Mouse (Mus musculus): Measurements from ENCODE around the gene Spin1. TPM values are rescaled to one million over a fixed set of nuclear protein-coding genes. Genes with fewer than 3 reads are reported as not detected.

Spin1 gene
- total RNA-seq, 2 experiments from 2014 or later = 165 to 172 TPM

- DNase-seq = no peak
These were observed 37.0 kb downstream of the Spin1 start for GRCm38 (mm10) chr13:51137702-51138031.

GRCm38 (mm10) chr13:51147106-51147505, 46.4 kb downstream of the Spin1 start:
- DNase-seq = no peak

- no peak for DNase-seq
These were observed 52.4 kb downstream of the Spin1 start for GRCm38 (mm10) chr13:51152966-51153669.

GRCm38 (mm10) chr13:51153670-51154030, 53.0 kb downstream of the Spin1 start:
- no peak for DNase-seq

- no peak for DNase-seq
These were observed 54.7 kb downstream of the Spin1 start for GRCm38 (mm10) chr13:51155178-51156013.

- DNase-seq = no peak
These were observed 55.3 kb downstream of the Spin1 start for GRCm38 (mm10) chr13:51156014-51156386.

GRCm38 (mm10) chr13:51157291-51157690, 56.6 kb downstream of the Spin1 start:
- no peak for DNase-seq

- no peak for DNase-seq
These were observed 61.0 kb downstream of the Spin1 start for GRCm38 (mm10) chr13:51161672-51162071.

GRCm38 (mm10) chr13:51162246-51162645, 61.6 kb downstream of the Spin1 start:
- DNase-seq = no peak

- no peak for DNase-seq
These were observed 66.0 kb downstream of the Spin1 start for GRCm38 (mm10) chr13:51166711-51167110.

GRCm38 (mm10) chr13:51170215-51170614, 69.5 kb downstream of the Spin1 start:
- no peak for DNase-seq

- peak; percentile 23 to 36 for DNase-seq
These were observed 70.3 kb downstream of the Spin1 start, which contains the start of gene Nxnl2 for GRCm38 (mm10) chr13:51170691-51171680. Nxnl2 (plus strand) TSS chr13:51171022.

GRCm38 (mm10) chr13:51172601-51173000, 71.9 kb downstream of the Spin1 start:
- DNase-seq = no peak

- no peak for DNase-seq
These were observed 78.3 kb downstream of the Spin1 start for GRCm38 (mm10) chr13:51178932-51179331.

GRCm38 (mm10) chr13:51179362-51179761, 78.7 kb downstream of the Spin1 start:
- DNase-seq = no peak

GRCm38 (mm10) chr13:51182236-51182635, 81.6 kb downstream of the Spin1 start:
- DNase-seq = no peak

GRCm38 (mm10) chr13:51184896-51185295, 84.2 kb downstream of the Spin1 start:
- DNase-seq = no peak

- no peak for DNase-seq
These were observed 89.7 kb downstream of the Spin1 start for GRCm38 (mm10) chr13:51190336-51190735.

GRCm38 (mm10) chr13:51191416-51192140, 90.9 kb downstream of the Spin1 start:
- DNase-seq = no peak

GRCm38 (mm10) chr13:51193893-51194292, 93.2 kb downstream of the Spin1 start:
- no peak for DNase-seq

- no peak for DNase-seq
These were observed 97.0 kb downstream of the Spin1 start for GRCm38 (mm10) chr13:51197699-51198098.

GRCm38 (mm10) chr13:51198186-51198585, 97.5 kb downstream of the Spin1 start:
- peak in 1 of 2 experiments; percentile 13 for DNase-seq

All from layer of hippocampus, postnatal 36 days (tissue).